Mouse (Mus musculus) bone marrow, adult 2 months (tissue): Measurements from ENCODE around the gene Samd14. TPM values are rescaled to one million over a fixed set of nuclear protein-coding genes. Genes with fewer than 3 reads are reported as not detected.

ENCODE experiments used
- H3K27ac ChIP-seq: fragments of 200-500 bp; 2 replicates; pipeline ENCODE4 v1.5.1; 2012; ENCODE audit warnings: low read depth, mild to moderate bottlenecking, control low read depth, inconsistent platforms, low read length; ENCODE audit not compliant: control insufficient read depth, poor library complexity, insufficient read depth
- H3K4me1 ChIP-seq: fragments of 200-500 bp; 2 replicates; pipeline ENCODE4 v1.6.1; 2011; ENCODE audit warnings: low read length; ENCODE audit not compliant: control insufficient read depth, insufficient read depth
- H3K4me3 ChIP-seq: fragments of 200-500 bp; replicated peaks from 2 replicates; pipeline ENCODE3; 2011; ENCODE audit warnings: mild to moderate bottlenecking, low read depth, low read length, control low read depth; ENCODE audit not compliant: control insufficient read depth
- CTCF ChIP-seq: fragments of 200-500 bp; IDR thresholded peaks from 2 replicates; pipeline ENCODE4 v1.5.1; 2011; ENCODE audit warnings: low read length, control low read depth; ENCODE audit not compliant: control insufficient read depth, insufficient read depth
- POLR2A ChIP-seq: fragments of 200-500 bp; IDR thresholded peaks from 2 replicates; pipeline ENCODE4 v1.6.1; 2011; ENCODE audit warnings: low read depth, mild to moderate bottlenecking, control low read depth, low read length, borderline replicate concordance; ENCODE audit not compliant: control insufficient read depth
- WGBS: fragments of 180-500 bp; shearing (Covaris S2); methylation state at CpG from one replicate; pipeline ENCODE4 v1.1.7; 2018; 5-methylcytosine and 5-hydroxymethylcytosine counted together
- polyA plus RNA-seq: library from polyadenylated mRNA; stranded (reverse); fragments of >200 nt; gene quantifications from 2 replicates; pipeline ENCODE4 v1.2.4, GENCODE M21; 2011; ENCODE audit warnings: low replicate concordance; ENCODE audit not compliant: missing spikeins, insufficient read depth, insufficient read length

The Samd14 gene
- polyA plus RNA-seq, 1 experiment, result 80.3 TPM

GRCm38 (mm10) chr11:94973313-94973712 is 36.4 kb upstream of the Samd14 start:
- no peaks in the 10 kb centered on the region for H3K4me1 ChIP-seq
- TF ChIP-seq CTCF (no peak), POLR2A (no peak)
- WGBS, result 82% methylated on average over 4 of the region's 4 CpGs
- no peak overlapping the region for H3K27ac ChIP-seq
- no peak overlapping the region for H3K4me3 ChIP-seq

GRCm38 (mm10) chr11:94974951-94975350 is 34.7 kb upstream of the Samd14 start:
- TF ChIP-seq POLR2A (no peak), CTCF (no peak)
- Histone ChIP-seq H3K4me3 (no peak overlapping the region), H3K4me1 (no peaks in the 10 kb centered on the region), H3K27ac (no peak overlapping the region)
- WGBS, result 78% methylated on average over 2 of the region's 2 CpGs

GRCm38 (mm10) chr11:94976199-94976598 is 33.5 kb upstream of the Samd14 start, which contains the start of gene Sgca:
Gene Sgca, minus strand, starts transcription at chr11:94976327.
- Histone ChIP-seq H3K4me3 (no peak within 1 kb of the TSS), H3K4me1 (no peaks in the 10 kb centered on the region), H3K27ac (no peak within 1 kb of the TSS)
- no peak for TF ChIP-seq CTCF
- 78% methylated on average over 5 of the region's 5 CpGs for WGBS

GRCm38 (mm10) chr11:94978178-94978915 is 31.3 kb upstream of the Samd14 start:
- H3K4me3 ChIP-seq, result no peak overlapping the region
- no peaks in the 10 kb centered on the region for H3K4me1 ChIP-seq
- H3K27ac ChIP-seq, result no peak overlapping the region
- no peak for TF ChIP-seq CTCF
- WGBS, result 46% methylated on average over 9 of the region's 9 CpGs

GRCm38 (mm10) chr11:94978947-94979346 is 30.7 kb upstream of the Samd14 start:
- WGBS, result under 1% methylated on average over 20 of the region's 20 CpGs
- H3K27ac ChIP-seq, result no peak overlapping the region
- TF ChIP-seq POLR2A, result peak; percentile 57; the same call in 1 of the 2 replicates
- peak; percentile 98 for TF ChIP-seq CTCF
- H3K4me1 ChIP-seq, result no peaks in the 10 kb centered on the region
- peak overlapping the region; percentile 31 for H3K4me3 ChIP-seq

GRCm38 (mm10) chr11:94979462-94980179 is 30.1 kb upstream of the Samd14 start:
- Histone ChIP-seq H3K27ac (peak overlapping the region; percentile 28; the same call in 1 of the 2 replicates), H3K4me1 (no peaks in the 10 kb centered on the region; the same call in 1 of the 2 replicates), H3K4me3 (no peak overlapping the region)
- no peak for TF ChIP-seq CTCF
- no peak for TF ChIP-seq POLR2A
- 68% methylated on average over 11 of the region's 11 CpGs for WGBS

- TF ChIP-seq CTCF (no peak), POLR2A (no peak)
- WGBS, result 69% methylated on average over 1 of the region's 1 CpGs
- no peak overlapping the region for H3K27ac ChIP-seq
- peaks cover 3% of the 10 kb centered on the region for H3K4me1 ChIP-seq
- no peak overlapping the region for H3K4me3 ChIP-seq
These were observed 24.5 kb upstream of the Samd14 start for GRCm38 (mm10) chr11:94985140-94985539.

GRCm38 (mm10) chr11:94985822-94986221 is 23.9 kb upstream of the Samd14 start:
- WGBS, result 73% methylated on average over 5 of the region's 5 CpGs
- peaks cover 3% of the 10 kb centered on the region for H3K4me1 ChIP-seq

GRCm38 (mm10) chr11:94986435-94986834 is 23.2 kb upstream of the Samd14 start:
- Histone ChIP-seq H3K27ac (no peak overlapping the region), H3K4me3 (no peak overlapping the region), H3K4me1 (peaks cover 3% of the 10 kb centered on the region)
- TF ChIP-seq CTCF, result no peak
- no peak for TF ChIP-seq POLR2A
- 39% methylated on average over 2 of the region's 2 CpGs for WGBS

More at GRCm38 (mm10) chr11:94985822-94986221, 23.9 kb upstream of the Samd14 start:
- Histone ChIP-seq H3K27ac (no peak overlapping the region), H3K4me3 (no peak overlapping the region)
- TF ChIP-seq POLR2A, result no peak
- TF ChIP-seq CTCF, result no peak
